Mouse (Mus musculus) right cerebral cortex, postnatal 14 days (tissue): ENCODE measurements at regions not wholly inside any gene's neighbourhood (a gene's known extent, or its start where the extent isn't known, plus 50 kb on each side); places are given as distances from the start of the nearest gene placed in this dataset.

Experiments
- DNase-seq: peaks from one replicate; pipeline ENCODE4 v3.0.0; 2022

GRCm38 (mm10) chr3:37871076-37871475, 146.8 kb upstream of the Gm5148 start:
- no peak for DNase-seq

- no peak for DNase-seq
Observed at GRCm38 (mm10) chr3:37868454-37868853, 144.2 kb upstream of the Gm5148 start.

GRCm38 (mm10) chr3:37862756-37863155, 138.5 kb upstream of the Gm5148 start:
- DNase-seq, result no peak

GRCm38 (mm10) chr3:37860715-37861461, 136.6 kb upstream of the Gm5148 start:
- no peak for DNase-seq

- peak; percentile 51 for DNase-seq
Observed at GRCm38 (mm10) chr3:37860034-37860714, 135.9 kb upstream of the Gm5148 start.

- no peak for DNase-seq
Observed at GRCm38 (mm10) chr3:37858624-37859302, 134.5 kb upstream of the Gm5148 start.

- DNase-seq, result no peak
Observed at GRCm38 (mm10) chr3:37846191-37847003, 122.1 kb upstream of the Gm5148 start.

GRCm38 (mm10) chr3:37845313-37846023, 121.2 kb upstream of the Gm5148 start:
- DNase-seq, result no peak

- no peak for DNase-seq
Observed at GRCm38 (mm10) chr3:37844731-37845312, 120.5 kb upstream of the Gm5148 start.

GRCm38 (mm10) chr3:37842289-37842688, 118.0 kb upstream of the Gm5148 start:
- no peak for DNase-seq

- no peak for DNase-seq
Observed at GRCm38 (mm10) chr3:37838896-37839295, 114.6 kb upstream of the Gm5148 start.

GRCm38 (mm10) chr3:37836749-37837148, 112.5 kb upstream of the Gm5148 start:
- no peak for DNase-seq

GRCm38 (mm10) chr3:37835687-37836086, 111.4 kb upstream of the Gm5148 start:
- no peak for DNase-seq

- no peak for DNase-seq
Observed at GRCm38 (mm10) chr3:37835135-37835534, 110.8 kb upstream of the Gm5148 start.

GRCm38 (mm10) chr3:37834626-37835025, 110.3 kb upstream of the Gm5148 start:
- DNase-seq, result no peak

GRCm38 (mm10) chr3:37833387-37833786, 109.1 kb upstream of the Gm5148 start:
- no peak for DNase-seq

- DNase-seq, result no peak
Observed at GRCm38 (mm10) chr3:37827546-37827945, 103.3 kb upstream of the Gm5148 start.

GRCm38 (mm10) chr3:37825602-37826001, 101.3 kb upstream of the Gm5148 start:
- no peak for DNase-seq

- DNase-seq, result no peak
Observed at GRCm38 (mm10) chr3:37824681-37825080, 100.4 kb upstream of the Gm5148 start.

- DNase-seq, result no peak
Observed at GRCm38 (mm10) chr3:37819503-37819902, 95.2 kb upstream of the Gm5148 start.

- no peak for DNase-seq
Observed at GRCm38 (mm10) chr3:37817434-37817805, 93.1 kb upstream of the Gm5148 start.
